Mouse (Mus musculus): ENCODE results near the gene Tmem240.

Gene Tmem240

DNA sequence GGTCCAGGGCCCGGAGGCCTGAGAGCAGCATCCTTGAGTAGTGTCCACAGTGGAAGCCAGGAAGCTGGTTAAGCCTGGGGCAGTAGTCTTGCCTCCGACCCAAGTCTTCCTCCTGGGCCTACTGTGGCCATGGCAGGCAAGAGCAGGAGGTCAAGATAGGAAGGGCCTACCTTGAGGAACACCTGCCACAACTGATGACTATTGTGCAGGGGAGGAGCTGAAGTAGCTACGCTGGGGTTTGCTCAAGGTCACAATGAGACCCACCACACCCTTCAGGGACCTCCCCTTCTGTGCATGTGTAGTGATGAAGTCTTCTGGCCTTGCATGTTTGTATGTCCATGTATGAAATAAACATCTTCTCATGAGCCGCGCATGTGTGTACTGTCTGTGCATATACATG lies 1.2 kb downstream of the Tmem240 start:
- no peak for DNase-seq

DNA sequence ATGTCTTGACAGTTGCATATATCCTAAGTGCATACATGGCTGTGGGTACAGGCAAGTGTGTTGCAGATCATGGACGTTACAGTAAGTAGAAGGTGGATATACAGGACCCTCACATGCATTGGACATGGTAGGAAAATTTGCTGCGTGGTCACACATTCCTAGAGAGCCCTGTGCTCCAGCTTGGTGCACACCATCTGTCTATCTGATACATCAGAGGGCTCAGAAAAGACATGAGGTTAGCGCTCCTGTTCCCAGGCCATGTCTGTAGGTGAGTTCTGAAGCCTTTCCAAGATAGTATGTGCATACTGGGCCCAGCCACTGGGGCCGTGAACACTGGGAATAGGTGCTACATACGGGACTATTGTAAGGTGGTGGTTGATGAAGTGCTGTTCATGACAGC lies 1.8 kb downstream of the Tmem240 start:
- peak; percentile 32 to 45 for DNase-seq

DNA sequence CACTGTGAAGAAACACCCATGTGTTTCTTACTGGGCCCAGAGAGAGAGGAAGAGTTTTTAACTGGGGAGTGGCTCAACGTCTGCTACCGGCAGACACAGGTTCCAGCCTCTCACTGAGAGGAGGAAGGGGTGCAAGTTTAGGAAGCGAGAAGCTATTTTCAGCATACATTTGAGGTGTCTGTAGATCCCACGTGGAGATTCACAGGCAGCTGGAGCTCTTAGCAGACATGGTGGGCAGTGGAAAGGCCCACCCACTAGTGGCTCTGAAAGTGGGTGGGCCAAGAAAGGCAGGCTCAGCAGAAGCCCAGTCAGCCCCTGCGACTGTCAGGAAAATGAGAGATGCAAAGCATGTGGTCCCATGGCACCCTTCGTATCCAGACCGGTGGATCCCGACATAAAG lies 3.7 kb downstream of the Tmem240 start:
- no peak for DNase-seq

DNA sequence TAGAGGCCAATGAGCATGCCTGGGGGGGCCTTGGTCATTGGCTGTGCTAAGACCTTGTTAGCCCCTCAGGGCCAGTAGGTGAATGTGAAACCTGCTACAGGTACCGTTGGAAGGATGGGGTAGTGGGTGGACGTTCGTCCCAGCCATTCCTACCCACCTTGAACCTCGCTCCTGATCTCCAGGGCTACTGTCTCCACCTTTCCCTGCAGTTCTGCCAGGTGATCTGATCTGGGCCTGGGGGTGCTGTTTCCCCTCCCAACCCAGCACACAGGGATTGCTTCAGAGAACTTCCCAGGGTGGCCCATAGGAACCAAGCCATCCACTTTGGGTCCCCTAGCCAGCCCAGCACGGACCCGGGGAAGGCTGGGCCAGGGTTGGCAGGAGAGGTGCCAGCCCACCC lies 4.6 kb downstream of the Tmem240 start:
- peak in 1 of 2 experiments; percentile 56 for DNase-seq

DNA sequence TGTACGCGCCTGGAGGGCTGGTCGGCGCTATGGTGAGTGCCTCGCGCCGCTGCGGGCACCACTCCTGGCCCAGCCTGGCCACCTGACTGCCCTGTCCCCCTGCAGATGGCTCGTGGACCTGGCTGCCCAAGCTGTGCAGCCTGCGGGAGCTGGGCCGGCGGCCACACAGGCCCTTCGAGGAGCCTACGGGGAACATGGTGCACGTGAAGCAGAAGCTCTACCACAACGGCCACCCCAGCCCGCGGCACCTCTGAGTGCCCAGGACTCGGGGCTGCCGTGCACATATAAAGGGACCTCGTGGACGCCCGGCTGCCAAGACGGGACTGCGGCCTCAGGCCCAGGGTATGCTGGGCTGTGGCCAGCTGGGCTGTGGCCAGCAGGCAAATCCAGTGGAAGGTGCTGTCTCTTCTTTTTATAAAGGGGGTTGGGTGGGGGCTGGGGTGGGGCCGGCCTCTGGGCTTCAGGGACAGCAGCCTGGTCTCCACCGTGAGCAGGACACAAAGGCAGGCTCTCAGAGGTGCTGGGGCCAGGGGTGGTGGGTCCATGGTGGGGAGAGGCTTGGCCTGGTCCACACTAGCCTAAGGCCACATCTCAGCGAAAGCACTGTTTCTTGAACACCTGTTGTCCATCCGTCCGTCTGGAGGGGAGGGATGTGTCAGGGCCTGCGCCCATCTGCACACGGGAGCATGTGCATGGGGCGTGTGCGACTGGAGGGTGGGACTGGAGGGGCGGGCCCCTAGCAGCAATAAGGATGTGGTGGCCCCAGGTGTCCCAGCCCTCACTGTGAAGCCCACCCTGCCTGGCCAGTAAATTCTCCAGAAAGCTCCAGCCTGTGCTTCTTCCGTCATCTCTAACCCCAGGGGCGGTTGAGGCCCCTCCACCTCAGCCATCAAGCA lies 5.4 kb downstream of the Tmem240 start:
- DNase-seq: peak; percentile 80 to 83

DNA sequence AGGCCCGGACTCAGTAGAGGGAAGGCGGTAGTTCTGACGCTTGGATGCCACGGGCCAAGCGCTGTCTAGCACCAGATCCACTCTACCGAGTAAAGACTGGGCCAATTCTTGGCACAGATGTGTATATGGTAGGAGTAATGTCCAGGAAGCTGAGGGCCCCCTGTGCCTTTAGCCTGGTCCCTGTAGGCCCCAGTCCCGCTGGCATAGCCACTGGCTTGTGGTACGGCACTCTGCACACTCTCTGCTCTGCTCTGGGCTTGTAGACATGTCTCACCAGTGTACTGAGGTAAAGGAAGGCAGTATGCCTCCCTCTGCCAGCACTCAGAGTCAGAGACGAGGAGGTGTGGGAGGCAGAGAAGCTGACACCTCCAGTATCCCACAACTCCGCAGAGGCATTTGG lies 6.1 kb downstream of the Tmem240 start:
- DNase-seq: peak in 1 of 2 experiments; percentile 38

DNA sequence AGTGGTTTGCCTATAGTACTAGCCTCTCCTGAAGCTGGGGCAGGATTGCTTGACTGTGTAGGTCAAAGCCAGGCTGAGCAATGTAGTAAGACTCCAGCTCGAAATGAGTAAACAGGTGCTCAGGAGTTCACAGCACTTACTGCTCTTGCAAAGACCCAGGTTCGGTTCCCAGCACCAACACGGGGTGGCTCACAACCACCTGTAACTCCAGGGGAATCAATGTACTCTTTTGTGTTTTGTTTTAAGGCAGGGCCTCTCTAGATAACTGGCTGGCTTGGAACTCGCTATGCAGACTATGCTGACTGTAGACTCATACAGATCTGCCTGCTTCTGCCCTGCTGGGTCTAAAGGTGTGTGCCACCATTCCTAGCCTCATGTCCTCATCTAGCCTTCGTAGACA lies 8.1 kb downstream of the Tmem240 start:
- DNase-seq: no peak

DNA sequence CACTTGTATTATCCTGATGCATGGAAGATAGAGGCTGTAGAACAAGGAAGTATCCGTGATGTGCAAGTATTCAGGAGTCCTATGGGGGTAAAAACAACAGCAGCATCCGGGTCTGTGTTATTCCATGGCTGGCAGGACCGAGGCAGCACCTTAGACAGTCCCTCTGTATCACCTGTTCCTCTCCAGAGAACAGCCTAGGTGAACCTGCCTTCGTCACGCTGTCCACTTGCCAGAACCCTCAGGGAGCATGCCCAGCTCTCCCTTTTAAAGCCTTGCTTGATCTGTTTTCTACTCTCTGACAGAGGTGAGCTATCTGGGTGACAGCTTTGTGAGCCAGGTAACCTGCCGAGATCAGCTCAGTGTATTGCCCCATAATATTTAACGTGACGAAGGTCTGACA lies 9.9 kb downstream of the Tmem240 start:
- peak; percentile 49 to 67 for DNase-seq

DNA sequence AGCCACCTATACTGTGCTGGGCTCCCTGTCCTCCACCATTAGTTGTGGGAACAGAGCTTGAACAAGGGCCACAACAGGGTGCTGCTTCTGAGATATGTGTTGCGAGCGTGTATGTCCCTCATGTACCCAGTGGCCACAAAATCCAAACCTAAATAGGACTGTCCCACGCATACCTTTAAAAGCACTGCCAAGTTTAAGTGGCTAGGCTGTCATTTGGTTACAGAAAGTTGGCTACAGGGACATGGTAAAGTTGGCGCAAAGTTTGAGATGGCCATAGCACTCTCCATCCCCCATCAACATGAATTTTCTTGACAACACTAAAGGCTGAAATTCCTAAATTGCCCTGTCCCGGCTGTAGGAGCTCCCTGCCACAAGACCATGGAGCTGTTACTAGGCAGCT lies 10.5 kb downstream of the Tmem240 start:
- no peak for DNase-seq

DNA sequence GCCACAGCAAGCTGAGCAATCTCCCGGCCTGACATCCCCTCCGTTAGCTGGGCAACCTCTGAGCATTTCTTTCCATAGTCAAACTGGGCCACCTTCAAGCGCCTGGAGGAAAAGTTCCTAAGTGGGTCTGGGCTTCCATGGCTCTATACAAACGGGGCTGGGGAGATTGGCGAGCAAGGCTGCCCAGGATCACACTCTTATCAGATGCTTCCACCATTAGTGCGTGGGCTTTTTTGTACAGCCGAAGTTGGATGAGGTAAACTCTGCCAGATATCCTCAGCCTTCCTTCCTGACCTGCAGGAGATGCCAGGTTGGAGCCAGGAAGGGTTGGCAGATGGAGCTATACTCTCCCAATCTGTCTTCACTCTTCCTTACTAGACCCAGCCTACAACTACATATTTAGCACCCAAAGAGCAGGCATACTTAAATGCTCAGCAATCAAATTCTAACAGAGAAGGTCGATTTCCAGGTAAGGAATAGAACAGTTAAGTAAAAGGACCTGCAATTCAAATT lies 11.5 kb downstream of the Tmem240 start:
- peak; percentile 78 to 84 for DNase-seq

DNA sequence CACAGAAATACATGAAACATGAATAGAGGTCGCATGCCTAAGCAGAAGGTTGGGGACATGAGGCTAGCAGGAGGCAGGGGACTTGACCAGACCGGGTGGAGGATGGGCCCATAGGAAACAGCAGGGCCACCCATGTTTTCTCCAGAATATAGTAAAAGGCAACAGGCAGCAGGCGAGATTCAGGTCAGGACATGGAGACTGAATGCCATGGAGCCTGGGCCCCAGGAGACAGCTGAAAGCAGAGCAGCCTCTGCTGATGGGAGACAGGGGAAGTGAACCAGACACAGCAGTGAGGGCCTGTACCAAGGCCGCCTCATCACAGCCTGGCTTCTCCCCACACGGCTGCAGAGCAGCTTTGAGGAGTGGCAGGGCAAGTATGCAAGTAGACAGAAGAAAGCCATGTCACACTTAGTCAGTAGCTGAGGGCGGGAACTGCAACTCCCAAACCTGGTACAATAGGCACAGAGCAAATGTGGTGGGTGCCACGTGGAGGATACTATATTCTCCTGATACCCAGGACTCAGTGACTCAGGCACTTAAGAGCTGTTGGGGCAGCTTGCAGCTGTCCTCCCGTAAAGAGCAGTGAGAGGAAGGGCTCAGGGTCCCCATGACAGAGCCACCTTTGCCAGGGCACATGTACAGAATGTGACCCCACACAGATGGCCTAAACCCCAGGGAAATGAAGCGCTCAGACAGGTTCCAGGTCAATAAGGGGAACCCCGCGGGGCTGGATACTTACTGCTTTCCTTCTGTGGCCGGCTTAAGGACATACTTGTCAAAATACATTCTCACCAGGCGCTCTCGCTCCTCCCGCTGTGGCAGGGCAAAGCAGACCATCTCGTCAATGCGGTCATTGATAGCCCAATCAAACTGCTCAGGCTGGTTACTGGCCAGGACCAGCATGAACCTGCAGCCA lies 12.2 kb downstream of the Tmem240 start:
- peak; percentile 67 to 72 for DNase-seq

DNA sequence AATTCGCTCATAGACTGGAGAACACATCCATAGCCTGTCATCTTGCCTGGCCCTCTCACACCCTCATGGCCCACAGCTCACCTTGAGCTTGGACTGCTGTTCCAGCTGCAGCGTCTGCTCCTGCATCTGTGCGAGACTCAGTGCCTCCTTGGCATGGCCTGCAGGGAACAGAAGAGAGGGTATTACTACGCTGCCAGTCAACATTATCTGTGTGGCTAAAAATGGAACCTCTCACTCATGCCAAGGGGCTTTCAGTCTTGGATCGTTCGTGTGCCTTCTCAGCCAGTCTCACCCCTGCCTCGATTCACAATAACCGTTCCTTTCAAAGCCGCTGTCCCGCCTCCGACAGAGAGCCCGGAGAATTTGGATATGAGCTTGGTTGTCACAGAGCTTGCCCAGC lies 22.4 kb downstream of the Tmem240 start:
- no peak for DNase-seq

DNA sequence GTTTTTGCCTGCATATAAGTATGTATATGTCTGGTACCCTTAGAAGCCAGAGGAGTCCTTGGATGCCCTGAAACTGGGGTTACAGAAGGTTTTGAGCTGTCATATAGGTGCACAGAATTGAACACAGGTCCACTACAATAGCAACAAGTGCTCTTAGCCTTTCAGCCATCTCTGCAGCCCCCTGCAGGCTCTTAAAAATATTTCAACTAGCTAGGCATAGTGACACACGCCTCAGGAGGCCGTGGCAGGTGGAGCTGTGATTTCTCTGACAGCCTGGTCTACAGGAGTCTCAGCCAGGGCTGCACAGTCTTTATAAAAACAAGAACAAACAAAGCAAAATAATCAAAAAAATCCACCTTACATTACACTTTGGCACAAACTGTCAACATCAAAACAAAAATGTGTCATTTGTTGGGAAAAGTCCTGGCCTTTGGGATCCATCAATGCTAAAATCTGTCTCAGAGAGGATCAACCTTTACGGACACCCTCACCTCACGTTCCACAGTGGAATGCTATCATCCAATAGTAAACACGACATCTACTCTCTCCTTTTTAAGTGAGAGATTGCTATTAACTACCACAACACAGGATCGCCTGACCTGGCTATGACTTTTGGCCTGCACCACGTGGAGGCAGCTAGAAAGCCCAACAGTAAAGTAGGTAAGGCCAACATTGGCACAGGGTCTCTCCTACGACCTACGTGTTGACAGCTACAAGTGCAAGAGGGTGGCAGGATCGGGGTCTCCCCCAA lies 25.4 kb downstream of the Tmem240 start:
- peak; percentile 45 to 65 for DNase-seq

DNA sequence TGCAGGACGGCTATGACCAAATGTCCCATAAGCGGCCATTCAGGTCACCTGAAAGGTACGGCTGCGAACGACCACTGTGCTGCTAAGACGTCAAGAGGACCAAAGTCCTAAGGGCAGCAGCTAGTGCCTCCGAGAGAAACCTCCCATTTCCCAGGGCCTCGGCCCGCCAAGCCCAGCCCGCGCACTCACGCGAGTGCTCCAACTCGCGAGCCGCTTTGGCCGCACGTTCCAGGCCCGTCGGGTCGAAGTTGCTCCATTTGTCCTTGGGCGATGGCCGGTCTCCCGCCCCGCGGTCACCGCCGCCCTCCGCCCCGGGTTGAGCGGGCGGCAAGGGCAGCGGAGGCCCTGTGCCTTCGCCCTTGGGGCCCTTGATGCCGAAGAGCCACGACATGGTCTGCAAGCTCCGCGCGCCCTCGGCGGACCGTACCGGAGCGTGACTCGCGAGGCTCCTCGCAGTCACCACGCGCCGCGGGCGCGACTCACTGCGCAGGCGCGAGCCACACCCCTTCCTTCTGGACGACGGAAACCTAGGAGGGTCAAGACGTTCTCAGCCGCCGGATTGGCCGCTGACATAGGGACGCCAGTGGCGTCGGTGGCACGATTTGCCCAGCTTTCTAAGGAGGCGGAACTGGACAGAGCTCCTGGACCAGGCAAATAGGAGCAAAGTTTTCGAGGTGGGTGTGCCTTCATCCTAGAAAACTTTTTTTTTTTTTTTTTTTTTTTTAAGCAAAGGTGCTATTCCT lies 26.2 kb downstream of the Tmem240 start, which contains the start of gene Atad3a:
Gene Atad3a, minus strand, starts transcription at position 481 of the 743 bp plus-strand sequence.
- DNase-seq: peak; percentile 99

DNA sequence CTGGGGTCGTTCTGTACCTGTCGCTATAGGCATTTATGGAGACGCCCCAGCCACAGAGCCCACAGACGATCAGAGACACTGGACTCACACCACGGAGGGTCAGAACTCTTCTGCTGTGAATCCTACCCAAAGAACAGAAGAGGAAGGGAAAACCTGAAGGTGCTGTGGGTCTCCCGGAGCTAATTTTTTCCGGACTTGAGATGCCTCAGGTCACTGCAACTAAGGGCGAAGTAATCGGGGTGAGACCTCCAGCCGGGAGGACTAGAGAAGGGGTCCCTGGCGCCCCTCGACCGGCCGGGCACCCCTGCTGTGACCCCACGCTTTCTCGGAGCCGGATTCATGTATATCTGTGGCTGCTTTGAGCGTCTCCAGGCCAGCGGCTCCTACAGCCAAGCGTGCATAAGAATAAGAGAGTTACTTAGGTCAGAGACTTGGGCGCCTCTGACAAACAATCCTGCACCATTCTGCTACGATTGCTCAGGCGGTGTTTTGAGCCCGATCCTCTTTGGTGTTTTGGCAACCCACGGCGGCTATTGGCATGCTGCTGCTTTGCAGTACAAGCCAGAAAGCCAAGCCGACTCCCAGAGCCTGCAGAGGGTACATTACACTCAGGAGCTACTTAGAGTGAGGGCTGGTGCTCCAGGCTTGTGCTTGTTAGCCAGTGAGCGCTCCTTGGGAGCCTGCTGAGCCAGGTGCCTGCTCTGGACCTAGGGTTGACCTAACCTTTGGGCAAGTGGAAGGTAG lies 26.9 kb downstream of the Tmem240 start:
- peak; percentile 38 to 58 for DNase-seq

DNA sequence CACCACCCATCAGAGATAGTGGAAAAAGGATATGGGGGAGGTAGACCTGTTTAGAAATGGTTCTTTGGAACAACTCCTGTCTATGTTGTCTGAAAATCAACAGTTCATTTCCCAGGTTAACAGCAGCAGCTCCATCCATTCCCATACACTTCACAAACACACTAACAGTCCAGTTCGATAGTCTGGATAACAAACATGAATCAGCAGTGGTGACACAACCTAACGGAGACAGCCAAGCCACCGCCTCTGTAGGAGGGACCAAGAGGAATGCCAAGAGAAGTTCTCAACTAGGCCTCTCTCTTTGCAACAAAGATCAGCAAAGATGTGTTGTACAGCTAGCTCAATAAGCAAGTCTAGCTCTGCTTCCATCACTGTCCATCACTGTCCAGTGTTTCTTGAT lies 27.8 kb downstream of the Tmem240 start:
- DNase-seq: no peak

DNA sequence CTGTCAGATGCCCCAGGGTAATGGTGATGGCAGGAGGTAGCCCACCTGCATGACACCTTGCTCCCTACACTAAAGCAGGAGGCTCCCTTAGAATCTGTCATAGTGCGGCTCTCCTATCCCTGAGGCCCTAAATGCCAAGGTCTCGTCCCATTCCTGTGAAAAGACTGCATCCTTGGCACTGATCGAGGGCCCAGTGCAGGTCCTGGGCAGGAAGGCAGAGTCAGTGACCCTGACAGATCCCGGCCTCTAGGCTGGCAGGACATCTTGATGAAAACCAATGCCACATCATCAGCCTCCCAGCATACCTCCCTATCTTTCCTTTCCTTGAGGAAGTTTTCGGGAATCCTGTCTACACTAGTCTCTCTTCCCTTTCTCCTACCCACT lies 34.9 kb downstream of the Tmem240 start:
- DNase-seq: no peak

DNA sequence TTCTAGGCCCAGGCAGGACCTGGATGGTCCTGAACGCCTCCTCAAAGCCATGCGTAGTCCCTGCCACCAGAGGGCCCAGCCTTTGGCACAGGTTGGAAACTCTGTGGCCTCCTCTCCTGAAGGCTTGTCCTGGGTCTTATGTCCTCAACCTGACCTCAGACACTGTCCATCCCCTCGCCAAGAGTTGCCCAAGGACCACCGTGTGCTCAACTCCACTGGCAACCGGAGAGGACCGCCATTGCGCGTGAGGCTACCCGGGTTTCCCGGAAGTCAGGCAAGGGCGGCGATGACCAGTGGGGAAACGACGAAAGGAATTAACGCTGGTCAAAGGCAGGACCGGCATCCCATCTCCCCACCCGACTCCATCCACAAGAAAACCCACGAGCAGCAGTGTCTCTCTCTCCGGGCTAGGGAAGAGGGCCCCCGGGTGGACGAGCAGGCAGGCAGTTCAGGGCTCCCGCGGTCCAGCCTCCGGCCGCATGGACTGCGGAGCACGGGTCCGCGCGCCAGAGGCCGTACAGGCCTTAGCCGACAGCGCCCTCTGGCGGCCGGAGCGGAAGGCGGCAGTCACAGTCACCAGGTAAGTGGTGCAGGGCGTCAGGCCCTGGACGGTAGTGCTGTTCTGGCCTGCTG lies 35.4 kb downstream of the Tmem240 start:
- peak; percentile 98 for DNase-seq

DNA sequence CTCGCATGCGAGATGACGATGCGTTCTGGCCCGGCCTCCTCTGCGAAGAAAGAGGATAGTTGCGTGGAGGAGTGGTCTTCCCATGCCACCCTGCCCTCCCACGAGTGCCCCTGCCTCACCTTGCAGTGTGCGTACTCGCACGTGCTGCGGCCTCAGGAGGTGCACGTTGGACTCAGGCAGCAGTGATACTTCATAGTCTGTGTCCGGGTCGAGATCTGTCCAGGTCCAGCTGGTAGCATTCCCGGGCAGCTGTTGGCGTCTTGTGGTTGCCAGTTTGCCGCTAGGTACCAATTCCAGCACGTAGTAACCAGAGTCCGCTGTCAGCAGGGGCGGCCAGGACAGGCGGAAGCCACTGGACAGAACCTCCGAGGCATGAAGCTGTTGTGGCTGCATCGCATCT lies 36.0 kb downstream of the Tmem240 start:
- DNase-seq: no peak

DNA sequence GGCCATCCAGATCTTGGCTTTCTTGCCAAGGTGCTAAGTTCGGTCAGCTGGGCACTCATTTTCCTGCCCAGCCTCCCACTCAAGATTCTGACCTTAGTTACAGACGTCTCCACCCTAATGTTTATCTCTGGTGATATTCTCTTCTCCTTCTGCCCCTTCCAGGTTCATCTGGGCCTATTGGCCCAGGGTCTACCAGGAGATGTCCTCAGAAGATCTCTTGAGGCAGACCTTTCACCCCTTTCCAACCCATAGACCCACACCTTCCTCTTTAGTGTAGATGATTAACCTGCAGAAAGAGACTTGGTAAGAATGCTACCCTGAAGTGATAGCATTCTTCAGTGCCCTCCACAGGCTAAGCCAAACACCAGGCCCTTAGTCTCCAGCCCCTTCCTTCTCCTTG lies 37.1 kb downstream of the Tmem240 start:
- DNase-seq: no peak

DNA sequence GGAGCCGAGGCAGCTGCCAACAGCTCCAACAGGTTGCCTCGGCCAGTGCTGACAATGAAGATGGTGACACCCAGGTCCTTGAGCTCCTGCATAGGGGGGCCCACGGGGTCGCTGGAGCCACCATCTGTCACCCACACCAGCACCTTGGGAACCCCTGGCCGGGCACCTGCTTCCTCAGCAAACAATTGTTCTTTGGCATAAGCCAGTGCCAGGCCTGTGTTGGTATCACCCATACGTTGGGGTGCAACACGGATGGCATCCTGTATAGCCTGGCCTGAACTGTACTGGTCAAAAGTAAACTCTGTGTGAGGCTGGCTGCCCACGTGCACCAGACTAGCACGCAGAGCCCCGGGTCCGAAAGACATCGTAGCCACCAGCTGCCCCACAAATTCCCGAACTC lies 38.2 kb downstream of the Tmem240 start:
- no peak for DNase-seq
